Mouse (Mus musculus) ES-Bruce4 (cell line): ENCODE data around the gene Camkk1.

Experiments used
- CTCF ChIP-seq: IDR thresholded peaks from one replicate; pipeline ENCODE4 v1.8.1; 2011; ENCODE audit warnings: low read depth, low read length
- EP300 ChIP-seq: IDR thresholded peaks from 2 replicates; pipeline ENCODE4 v1.6.1; 2011; ENCODE audit warnings: low read depth, low read length; ENCODE audit not compliant: insufficient read depth

DNA sequence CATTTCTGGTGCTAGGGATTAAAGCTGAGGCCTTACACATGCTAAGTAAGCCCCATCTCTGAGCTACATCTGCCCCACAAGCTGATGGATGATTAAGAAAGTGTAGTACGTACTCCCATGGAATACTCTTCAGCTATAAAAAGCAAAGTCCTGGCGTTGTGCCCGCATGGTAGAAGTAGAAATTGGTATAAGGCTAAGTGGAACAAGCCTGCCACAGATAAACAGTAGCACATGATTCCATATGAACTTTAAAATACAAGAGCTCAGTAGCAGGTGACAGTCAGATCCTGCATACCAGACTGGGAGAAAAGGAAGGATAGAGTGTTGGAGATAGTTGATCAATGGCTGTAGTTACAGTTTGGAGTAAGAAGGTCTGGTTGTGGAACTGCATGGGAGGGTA lies 42.6 kb downstream of the Camkk1 start:
- no peak for TF ChIP-seq CTCF
- no peak for TF ChIP-seq EP300
